Mouse (Mus musculus) layer of hippocampus, adult 9-11 months (tissue): ENCODE measurements around the gene Heca.
"Not testable (repeated sequence)": the region's sequence is repeated elsewhere in the genome, so short reads cannot be mapped to it uniquely, and the experiment has no call there.

ENCODE experiments used
- DNase-seq: peaks from one replicate; pipeline ENCODE4 v3.0.0; 2022

Gene Heca

DNA sequence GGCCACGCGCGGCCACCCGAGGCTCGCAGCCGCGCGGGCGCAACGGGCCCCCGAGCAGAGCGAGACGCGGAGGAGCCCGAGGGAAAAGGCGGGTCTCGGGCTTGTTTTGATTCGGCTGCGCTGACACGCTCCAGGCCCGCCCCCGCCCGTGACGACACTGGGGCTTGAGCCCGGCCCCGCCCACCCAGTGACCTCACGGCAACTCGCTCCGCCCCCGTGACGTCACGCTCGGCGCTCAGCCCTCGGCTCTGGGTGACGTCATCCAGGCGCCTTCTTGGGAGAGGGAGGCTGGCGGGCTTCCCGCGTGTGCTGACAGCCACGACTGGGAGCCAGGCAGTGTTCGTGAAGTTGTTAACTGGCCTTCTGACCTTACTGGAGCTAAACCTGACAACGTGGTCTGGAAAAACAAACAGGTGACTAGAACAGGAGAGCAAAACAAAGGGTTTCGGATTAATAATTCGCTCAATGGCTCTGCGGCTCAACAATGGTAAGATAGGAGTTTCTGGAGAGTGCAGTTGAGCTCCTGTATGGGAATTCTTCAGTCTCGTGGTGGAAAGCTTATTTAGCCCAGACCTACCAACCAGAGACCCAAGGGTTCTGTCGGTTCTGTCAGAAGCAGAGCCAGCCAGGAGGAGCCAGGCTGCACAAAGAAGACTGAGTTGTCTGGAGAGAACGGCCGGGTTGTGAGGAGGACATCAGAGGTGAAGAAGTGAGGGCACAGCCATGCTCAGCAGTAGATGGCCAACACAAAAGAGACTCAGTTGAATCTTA lies at the start of gene Heca:
TSS of gene Heca (minus strand) at position 108 of the 771 bp plus-strand sequence.
- peak; percentile 88 for DNase-seq

DNA sequence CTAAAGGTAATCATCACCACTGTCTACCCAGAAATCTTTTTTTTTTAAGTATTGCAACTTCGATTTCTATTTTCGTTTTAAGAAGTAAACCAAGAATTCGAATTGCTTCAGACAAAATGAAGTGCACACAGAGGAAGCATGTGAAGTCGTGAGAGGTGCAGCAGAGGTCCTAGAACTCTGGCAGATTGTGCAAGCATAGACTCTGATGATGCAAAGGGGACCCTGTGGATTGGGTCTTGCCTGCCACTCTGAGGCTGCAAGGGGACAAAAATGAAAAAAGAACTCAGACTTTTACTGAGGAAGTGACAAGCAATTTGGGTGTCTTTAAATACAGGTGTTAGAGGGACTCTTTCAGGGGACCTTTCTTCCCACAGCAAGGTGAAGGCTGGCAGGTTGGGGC lies 42.7 kb upstream of the Heca start:
- no peak for DNase-seq

DNA sequence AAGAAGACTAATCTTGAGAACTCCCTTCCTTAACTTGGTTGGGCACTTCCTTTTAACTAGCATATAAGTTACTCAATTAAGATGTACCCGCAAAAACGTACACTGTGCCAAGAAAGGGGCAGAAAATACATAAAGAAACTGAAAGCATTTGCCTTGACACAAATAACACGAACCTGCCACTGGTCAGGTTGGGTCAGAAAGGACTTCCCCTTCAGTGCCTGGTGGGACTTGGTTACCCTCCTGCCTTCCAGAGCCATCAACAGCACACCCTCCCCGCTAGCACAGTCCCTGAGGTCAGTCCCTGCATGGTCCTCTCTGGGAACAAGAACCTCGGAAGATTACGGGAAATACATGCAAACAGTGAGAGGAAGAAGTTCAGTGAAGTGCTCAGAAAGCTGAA lies 41.3 kb upstream of the Heca start:
- no peak for DNase-seq

DNA sequence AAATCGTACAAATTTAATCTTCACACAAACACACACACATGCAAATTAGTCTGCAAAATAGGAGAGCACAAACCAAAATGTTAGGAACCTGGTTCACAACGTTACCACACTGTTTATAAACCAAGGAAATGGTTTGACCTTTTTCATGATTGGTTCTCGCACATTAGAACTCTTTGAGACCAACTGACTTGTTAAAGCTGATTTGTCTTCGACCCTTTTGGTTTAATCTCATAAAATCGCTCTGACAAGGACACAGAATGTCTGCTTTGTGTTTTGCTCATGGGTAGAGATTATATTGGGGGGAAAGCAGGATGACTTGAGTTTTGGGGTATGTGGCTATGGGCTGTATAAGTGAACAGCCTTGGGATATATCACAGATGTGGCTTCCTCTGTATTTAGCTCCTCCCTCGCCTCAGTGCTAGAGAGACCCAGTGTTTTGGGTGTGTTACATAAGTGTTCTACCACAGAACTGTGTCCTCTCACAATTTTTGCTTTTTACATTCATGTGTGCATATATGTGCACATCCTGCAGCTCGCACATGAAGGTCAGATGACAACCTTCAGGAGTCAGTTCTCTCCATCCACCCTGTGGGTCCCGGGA lies 40.1 kb upstream of the Heca start:
- DNase-seq = no peak

DNA sequence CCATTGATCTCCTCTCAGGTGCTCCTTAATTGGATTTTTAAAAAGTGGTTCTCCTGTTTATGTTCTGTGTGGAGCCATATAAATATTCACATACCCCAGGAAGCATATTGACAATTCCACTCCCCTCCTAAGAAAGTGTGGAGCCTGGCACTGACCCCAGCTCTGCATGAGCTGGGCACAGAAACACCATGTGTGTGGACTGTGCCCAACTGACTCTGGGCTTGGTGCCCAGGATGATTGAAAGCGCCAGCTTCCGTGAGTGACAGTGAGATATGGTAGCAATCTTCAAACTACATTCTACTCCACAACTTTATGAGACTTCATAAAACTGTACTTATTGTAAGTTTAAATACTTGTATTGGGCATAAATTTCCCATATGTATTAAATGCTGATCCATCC lies 35.4 kb upstream of the Heca start:
- no peak for DNase-seq

DNA sequence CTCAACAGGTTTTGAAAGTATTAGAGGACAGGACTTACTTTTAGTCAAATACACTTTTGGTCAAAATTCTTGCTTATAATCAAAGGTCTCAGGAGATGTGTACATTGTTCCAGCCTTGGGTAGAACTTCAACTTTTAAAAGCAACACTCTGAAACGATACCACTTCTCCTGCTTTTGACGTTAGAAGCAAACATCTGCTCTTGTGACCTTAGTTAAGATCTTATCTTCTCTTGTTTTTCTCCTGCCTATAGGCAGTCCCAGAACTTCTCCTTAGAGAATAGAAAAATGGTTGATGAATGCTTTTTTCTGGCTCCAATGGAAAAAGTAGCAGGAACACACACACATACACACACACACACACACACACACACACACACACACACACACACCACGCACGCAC lies 18.2 kb upstream of the Heca start:
- no peak for DNase-seq

DNA sequence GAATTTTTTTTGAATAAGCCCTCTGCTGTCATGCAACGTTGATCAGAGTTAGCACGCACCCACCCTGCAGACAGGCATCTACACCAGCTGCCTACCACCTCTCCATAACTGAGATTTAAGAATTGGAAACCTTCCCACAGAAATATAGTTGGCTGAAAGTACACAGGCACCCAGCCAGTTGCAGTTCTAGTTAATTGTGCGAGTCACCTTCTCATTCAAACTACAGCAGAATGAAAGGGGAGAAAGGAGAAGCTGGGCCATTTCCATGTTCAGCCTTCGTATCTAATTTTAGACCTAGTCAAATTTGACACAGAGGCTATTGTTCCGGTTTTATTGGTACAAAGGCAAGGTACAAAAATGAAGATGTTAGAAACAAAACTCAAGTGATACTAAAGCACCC lies 2.9 kb upstream of the Heca start:
- peak; percentile 44 for DNase-seq

DNA sequence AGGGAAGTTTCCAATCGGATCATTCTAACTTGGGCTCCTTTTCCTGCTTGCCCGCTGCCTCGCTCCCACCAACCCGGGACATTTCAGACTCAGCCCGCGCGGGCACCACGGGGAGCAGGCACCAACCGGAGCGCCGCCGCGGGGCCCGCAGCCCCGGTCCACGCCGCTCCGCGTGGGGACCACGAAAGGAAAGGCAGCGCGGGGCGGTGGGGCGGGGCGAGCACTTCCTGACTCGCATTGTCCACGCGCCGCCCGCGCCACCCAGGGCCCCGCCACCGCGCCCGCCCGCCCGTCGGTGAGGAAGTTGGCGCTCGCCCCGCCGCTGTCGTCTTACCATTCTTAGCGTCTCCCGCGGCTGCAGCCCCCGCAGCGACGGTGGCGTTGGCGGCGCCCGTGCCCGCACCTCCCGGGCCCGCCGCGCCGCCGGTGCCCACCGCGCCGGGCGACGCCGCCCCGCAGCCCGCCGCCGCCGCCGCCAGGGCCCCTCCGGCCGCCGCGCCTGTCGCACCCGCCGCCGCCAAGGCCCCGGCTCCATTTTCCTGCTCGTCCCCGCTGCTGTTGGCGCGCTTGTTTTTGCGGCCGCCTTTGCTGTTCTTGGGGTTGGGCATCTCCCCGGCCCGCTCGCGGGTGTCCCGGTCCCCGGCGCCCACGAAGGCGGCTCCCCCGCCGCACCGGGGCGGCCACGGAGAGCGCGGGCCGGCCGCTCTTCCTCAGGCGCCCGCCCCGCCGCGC lies 526 bp downstream of the Heca start:
- DNase-seq = peak; percentile 62

DNA sequence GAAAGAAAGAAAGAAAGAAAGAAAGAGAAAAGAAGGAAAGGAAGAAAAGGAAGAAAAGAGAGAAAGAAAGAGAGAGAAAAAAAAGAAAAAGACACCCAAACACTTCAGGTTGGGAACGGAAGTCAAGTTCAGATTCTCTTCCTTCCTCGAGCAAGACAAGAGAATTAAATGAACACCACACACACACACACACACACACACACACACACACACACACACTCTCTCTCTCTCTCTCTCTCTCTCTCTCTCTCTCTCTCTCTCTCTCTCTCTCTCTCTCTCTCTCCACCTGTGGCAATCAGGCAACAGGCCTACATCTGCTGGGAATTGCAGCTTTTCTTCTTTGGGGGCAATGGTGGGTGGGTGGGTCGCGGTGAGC lies 1.1 kb downstream of the Heca start:
- not testable (repeated sequence) for DNase-seq

DNA sequence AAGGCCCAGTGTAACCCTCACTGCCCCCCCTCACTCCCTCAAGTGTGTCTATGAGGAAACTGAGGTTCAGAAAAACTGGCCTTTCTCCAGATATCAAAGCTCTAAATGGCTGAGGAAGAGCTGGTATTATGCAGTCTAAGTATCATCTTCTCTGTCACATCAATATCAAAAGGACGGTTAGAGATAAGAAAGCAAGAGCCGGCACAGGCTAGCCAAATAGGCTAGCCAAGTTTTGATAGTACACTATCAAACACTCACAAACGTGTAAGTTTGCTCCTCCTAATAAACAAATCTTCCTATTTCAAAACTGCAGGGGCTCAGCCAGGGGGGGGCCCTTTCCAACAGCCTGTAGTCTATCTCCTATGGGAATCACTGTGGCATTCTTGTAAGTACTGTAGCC lies 1.8 kb downstream of the Heca start:
- no peak for DNase-seq

DNA sequence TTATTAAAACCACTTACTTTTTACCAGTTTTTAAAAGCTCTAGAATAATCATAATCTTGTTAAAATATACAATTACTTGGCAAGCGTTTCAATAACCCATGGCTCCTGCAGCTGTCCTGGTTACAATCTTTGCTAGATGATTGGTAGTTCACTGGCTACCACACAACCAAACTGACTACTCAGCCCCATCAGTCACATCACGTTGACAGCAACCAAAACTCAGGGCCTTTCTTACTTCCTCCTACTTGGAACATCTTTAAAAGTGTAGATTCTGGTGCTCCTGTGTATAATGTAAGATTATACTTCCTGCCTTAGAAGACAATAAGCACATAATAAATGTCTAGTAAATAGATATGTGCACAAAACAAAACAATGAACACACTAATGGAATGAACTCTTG lies 14.2 kb downstream of the Heca start:
- DNase-seq = no peak

DNA sequence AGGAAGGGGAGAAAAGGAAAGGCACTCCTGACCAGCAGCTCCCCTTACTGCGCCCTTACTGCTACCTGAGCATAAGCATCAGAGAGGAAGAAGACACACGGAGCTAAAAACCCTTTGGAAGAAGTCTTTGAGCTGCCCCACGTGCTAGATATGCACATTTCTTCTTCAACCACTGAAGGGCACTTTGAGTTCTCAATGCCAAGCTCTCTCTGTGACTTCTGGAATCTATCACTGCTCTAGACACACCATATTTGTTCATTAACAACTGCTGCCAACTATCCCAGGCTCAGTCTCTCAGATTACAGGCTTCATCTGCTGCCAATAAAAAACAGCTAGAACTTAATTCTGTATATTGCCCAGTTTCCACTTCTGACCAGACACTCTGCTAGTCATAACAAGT lies 15.7 kb downstream of the Heca start:
- DNase-seq = no peak

DNA sequence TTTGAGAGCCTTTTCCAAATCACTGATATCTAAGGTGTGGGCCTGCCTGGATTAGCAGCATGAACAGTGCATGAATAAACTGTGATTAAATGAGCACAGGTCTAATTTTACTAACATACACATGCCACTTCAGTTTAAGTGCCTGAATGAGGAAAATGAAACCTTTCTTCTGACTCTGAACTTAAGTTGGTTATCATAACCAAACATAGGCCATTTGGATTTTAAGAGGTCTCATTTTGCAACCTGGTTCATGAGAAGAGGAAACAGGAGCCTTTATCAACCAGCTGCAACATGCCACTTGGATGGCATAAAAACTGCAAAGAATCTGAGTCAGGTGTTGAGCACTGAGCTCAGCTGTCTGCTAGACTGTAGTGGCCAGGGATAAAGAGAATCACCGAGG lies 16.7 kb downstream of the Heca start:
- no peak for DNase-seq

DNA sequence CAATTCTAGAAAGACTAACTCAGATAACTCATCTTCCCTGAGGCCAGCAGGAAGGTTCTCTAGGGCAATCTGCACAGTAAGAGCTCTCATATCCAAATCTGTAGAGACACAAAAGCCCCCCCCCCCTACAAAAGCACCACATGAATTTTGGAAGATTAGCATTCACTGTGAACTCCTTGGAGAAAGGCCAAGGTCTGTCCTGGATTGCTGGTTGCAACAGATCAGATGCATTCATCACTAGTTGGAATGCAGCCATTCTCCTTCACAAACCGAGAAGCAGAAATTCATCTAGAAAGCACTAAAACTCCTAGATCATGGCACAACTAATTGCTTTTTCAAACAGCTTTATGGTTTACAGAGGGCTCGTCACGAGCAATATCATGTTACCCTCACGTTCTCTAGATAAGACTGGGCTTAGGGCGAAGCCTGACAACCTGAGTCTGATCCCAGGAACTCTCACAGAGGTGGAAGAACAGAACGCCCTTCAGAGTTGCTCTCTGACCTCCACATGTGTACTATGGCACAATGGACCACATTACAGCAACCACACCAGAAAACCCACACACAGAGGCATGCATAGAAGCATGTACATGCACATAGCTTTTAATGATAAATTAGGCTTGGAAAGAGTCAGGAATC lies 17.3 kb downstream of the Heca start:
- peak; percentile 26 for DNase-seq

DNA sequence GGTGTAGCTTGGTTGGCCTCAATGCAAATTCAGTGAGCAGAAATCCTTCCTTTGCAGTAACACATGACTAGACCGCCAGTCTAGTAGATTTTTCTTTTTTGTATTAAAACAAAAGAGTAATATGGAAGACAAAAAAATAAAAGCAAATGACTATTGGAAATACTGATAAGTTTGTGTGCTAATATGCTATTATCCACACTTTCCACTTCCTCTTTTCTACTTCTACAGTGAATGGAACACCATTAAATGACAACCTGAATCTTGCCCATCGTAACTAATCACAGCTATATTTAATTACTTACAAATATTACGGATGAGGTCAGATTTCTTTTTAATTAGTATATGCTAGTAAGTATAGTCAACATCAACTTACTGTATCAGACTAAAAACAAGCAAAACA lies 22.7 kb downstream of the Heca start:
- DNase-seq = no peak

DNA sequence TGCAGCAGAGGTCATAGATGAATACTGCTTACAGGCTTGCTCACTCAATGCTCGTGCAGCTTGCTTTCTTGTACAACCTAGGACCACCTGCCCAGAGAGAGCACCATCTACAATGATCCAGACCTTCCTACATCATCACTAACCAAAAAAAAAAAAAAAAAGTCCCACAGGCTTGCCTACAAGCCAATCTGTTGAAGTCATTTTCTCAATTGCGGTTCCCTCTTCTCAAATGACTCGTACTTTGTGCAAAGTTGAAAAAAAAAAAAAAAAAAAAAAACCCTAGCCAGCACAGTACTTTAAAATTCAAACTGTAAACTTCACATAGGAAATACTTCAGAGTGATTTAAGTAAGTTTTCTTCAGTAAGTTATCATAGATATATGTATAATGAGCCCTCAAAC lies 23.7 kb downstream of the Heca start:
- no peak for DNase-seq

DNA sequence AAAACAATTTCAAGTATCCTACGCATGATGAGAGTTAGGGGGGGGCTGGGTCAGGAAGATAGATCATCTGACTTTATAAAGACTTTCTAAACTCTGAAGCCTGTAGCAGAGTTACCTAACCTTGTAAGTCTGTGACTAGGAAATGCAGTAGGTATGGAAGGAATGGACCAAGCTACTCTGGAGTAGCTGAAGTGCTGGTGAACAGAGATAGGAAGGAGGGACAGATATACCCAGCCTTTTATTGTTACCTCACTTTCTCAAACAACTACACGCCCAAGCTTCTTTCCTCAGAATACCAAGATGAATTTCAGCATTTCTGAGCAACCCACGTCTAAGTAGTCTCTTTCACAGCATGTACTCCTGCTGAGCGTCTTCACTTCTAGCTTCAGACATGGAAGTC lies 26.5 kb downstream of the Heca start:
- no peak for DNase-seq

DNA sequence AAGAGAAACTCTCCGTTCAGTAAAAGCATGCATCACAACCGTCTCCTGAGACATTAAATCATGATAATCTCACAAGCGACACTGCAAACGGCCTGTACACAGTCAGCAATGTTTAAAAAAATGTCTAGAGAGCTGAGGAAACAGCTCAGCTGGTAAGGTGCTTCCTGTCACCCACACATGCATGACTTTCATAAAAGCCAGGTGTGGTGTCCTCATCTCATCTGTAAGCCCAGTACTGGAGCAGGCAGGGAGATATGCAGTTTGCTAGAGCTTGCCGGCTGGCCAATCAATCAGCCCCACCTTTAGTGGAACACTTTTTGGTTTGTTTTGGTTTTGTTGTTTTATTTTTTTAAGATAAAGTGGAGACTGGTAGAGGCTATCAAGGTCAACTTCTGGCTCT lies 27.9 kb downstream of the Heca start:
- no peak for DNase-seq

DNA sequence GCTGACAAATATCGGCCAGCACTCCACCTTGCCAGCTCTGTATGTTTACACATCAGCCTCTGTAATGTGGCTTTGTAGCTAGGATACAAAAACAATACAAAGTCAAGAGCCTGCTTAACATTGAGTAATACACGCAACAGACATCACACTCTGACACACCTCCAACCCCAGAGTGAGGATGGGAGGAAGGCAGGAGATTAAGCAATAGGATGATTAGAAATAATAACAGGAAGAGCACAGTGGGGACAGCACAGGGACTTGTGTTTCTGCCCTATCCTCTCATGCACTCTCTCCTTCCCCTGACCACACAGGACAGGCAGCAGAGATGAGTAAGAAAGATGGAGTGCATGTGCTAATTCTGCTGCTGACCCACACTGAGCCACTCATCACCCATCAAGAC lies 28.8 kb downstream of the Heca start:
- no peak for DNase-seq

DNA sequence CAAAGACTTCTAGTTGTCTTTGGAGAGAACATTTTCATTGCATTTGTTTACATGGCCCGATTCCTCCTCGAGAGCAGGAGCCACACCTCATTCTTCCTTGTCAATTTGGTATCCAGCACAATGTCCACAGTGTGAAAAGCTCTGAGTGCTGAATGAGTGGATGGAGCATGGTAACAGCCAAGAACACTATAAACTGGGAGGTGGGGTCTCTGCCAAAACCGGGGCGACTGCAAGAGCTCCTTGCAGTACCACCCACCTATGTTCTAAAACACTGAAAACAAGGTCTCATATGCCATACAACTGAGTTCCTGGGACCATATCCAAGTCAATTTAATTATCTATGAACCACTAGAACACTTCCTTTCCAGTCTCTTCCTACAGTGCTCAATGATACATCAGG lies 39.1 kb downstream of the Heca start:
- DNase-seq = peak; percentile 77

DNA sequence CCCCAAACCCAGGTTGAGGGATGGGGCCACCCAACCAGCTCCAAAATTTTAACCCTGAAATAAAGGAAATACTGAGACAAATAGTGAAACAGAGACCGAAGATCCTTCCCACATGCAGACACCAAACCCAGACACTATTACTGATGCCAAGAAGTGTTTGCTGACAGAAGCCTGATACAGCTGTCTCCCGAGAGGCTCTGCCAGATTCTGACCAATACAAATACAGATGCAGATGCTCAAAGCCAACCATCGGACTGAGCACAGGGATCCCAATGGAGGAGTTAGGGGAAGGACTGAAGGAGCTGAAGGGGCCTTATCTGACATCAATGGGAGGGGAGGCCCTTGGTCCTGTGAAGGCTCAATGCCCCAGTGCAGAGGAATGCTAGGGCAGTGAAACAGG lies 41.5 kb downstream of the Heca start:
- not testable (repeated sequence) for DNase-seq

DNA sequence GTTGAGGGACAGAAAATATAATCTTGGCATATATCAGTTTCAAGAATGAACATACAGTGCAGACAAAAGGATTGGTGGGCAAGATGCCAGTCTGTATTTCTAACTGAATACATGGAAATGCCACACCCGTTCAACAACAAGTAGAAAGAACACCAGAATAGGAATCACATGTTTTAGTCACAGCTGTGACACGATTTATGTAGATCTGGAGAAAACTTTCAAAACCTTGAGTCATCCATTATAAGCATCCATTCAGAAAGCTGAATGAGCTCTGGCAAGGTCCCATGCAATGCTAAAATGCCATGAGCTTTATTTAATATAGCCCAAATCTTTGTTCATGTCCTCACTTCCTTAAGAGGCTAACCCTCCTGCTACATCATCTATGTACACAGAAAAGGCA lies 44.4 kb downstream of the Heca start:
- DNase-seq = no peak

DNA sequence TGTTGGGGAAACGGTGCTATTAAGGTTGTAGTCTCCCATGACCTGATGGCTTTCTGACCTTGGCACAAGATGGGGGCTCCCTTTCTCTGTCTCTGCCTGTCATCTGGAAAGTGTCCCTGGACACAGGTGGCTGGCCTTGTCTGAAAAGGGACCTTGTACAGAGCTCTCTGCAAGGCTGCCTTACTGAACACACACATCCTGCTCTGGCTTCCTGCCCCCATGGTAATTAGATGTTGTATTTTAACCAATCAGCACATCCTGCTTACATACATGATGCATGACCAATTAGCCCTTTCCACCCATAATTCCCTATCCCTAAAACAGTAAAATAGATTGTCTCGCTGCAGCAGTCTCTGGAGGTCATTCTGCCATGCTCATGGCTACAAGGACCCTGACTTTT lies 67.1 kb downstream of the Heca start:
- DNase-seq = no peak

DNA sequence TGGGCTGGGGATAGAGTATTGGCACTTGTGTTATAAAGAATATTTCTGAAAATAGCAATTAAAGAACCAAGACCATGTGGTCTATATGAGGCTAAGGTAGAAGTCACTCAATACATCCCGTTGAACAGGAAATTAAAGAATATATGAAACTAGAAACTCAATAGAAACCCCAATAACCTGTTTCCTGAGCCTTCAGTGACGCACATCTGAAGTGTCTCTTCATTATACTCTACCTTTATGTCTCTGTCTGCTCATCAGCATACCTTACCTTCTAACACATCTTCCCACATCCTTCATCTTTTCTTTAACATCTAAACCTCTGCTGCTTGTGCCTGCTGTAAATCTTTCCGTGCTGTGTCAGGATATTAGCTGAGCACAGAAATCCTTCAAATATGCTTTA lies 67.8 kb downstream of the Heca start:
- DNase-seq = no peak
